Mouse (Mus musculus) heart, embryonic 15.5 days (tissue): Measurements from ENCODE around the gene Pzp. TPM values are rescaled to one million over a fixed set of nuclear protein-coding genes. Genes with fewer than 3 reads are reported as not detected.
A peak's percentile ranks its signal among the peaks of the same experiment; 100 is the strongest.

ENCODE experiments used
- ATAC-seq: fragments of 200-750 bp; cut with Nextera tagmentation; replicated peaks from 2 replicates; pipeline ENCODE4 v1.8.0; 2017; ENCODE audit warnings: low read depth, moderate TSS enrichment; ENCODE audit not compliant: insufficient number of reproducible peaks, insufficient read depth, low FRiP score
- H3K27ac ChIP-seq: fragments of 300-500 bp; sonication (generic); 2 replicates; pipeline ENCODE4 v1.5.1; 2015; ENCODE audit warnings: mild to moderate bottlenecking, inconsistent platforms
- H3K27me3 ChIP-seq: fragments of 300-500 bp; sonication (generic); 2 replicates; pipeline ENCODE4 v1.6.1; 2015; ENCODE audit warnings: inconsistent platforms
- H3K36me3 ChIP-seq: fragments of 300-500 bp; sonication (generic); 2 replicates; pipeline ENCODE4 v1.6.1; 2015; ENCODE audit warnings: mild to moderate bottlenecking, inconsistent platforms
- H3K4me1 ChIP-seq: fragments of 300-500 bp; sonication (generic); replicated peaks from 2 replicates; pipeline ENCODE4 v1.6.1; 2015; ENCODE audit warnings: inconsistent platforms
- H3K4me2 ChIP-seq: fragments of 300-500 bp; sonication (generic); 2 replicates; pipeline ENCODE4 v1.6.1; 2015; ENCODE audit warnings: inconsistent platforms, mild to moderate bottlenecking, moderate library complexity
- H3K4me3 ChIP-seq: fragments of 300-500 bp; sonication (generic); 2 replicates; pipeline ENCODE4 v1.5.1; 2015; ENCODE audit warnings: mild to moderate bottlenecking, inconsistent platforms
- H3K9ac ChIP-seq: fragments of 300-500 bp; sonication (generic); 2 replicates; pipeline ENCODE4 v1.6.1; 2015; ENCODE audit warnings: mild to moderate bottlenecking, inconsistent platforms
- H3K9me3 ChIP-seq: fragments of 300-500 bp; sonication (generic); replicated peaks from 2 replicates; pipeline ENCODE4 v1.6.1; 2016; ENCODE audit warnings: inconsistent platforms
- WGBS: fragments of 180-500 bp; shearing (Covaris S2); methylation state at CpG from one replicate; pipeline ENCODE4 v1.1.7; 2015; ENCODE audit warnings: mixed read lengths; 5-methylcytosine and 5-hydroxymethylcytosine counted together
- polyA plus RNA-seq: library from polyadenylated mRNA; unstranded; fragments of >200 nt; fragmentation: Nextera tagmentation; extraction: Ambion mirVana; gene quantifications from 2 replicates; pipeline ENCODE4 v1.2.1, GENCODE M21; 2015

Pzp gene
- polyA plus RNA-seq, 1 experiment from 2014 or later = 0.28 TPM

GRCm38 (mm10) chr6:128455835-128456605, 70.5 kb downstream of the Pzp start:
- ATAC-seq = no peak
- Histone ChIP-seq H3K36me3 (no peaks in the 10 kb centered on the region), H3K4me2 (no peak overlapping the region), H3K9ac (no peak overlapping the region), H3K27ac (no peak overlapping the region), H3K9me3 (no peaks in the 10 kb centered on the region), H3K27me3 (no peaks in the 10 kb centered on the region), H3K4me3 (no peak overlapping the region), H3K4me1 (no peaks in the 10 kb centered on the region)
- WGBS = 67% methylated on average over 12 of the region's 12 CpGs

- Histone ChIP-seq H3K27me3 (no peaks in the 10 kb centered on the region), H3K4me3 (no peak overlapping the region), H3K4me2 (no peak overlapping the region), H3K36me3 (no peaks in the 10 kb centered on the region), H3K27ac (no peak overlapping the region), H3K9ac (no peak overlapping the region), H3K4me1 (0 out of 2 replicates have a peak, but pooled peaks cover 5% of the 10 kb centered on the region), H3K9me3 (no peaks in the 10 kb centered on the region)
- ATAC-seq = no peak
- WGBS = 95% methylated on average over 5 of the region's 5 CpGs
Measured at GRCm38 (mm10) chr6:128447063-128447462, 79.5 kb downstream of the Pzp start.

- Histone ChIP-seq H3K9me3 (no peaks in the 10 kb centered on the region), H3K4me2 (peak overlapping the region; percentile 53), H3K27me3 (no peaks in the 10 kb centered on the region), H3K27ac (no peak overlapping the region), H3K4me3 (peak overlapping the region; percentile 21), H3K4me1 (0 out of 2 replicates have a peak, but pooled peaks cover 5% of the 10 kb centered on the region), H3K36me3 (no peaks in the 10 kb centered on the region), H3K9ac (no peak overlapping the region)
- peak; percentile 36 for ATAC-seq
- 12% methylated on average over 14 of the region's 14 CpGs for WGBS
Measured at GRCm38 (mm10) chr6:128445761-128446535, 80.6 kb downstream of the Pzp start.

- Histone ChIP-seq H3K27me3 (no peaks in the 10 kb centered on the region), H3K4me1 (peaks cover 29% of the 10 kb centered on the region), H3K9me3 (no peaks in the 10 kb centered on the region), H3K4me3 (no peak overlapping the region), H3K27ac (no peak overlapping the region), H3K9ac (no peak overlapping the region), H3K36me3 (peaks cover 2% of the 10 kb centered on the region; the same call in 1 of the 2 replicates), H3K4me2 (no peak overlapping the region)
- ATAC-seq = no peak
- 90% methylated on average over 2 of the region's 2 CpGs for WGBS
Measured at GRCm38 (mm10) chr6:128440238-128440637, 86.3 kb downstream of the Pzp start.

- no peaks in the 10 kb centered on the region for H3K27me3 ChIP-seq
- H3K27ac ChIP-seq = peak overlapping the region; percentile 67
Measured at GRCm38 (mm10) chr6:128438871-128439341, 87.6 kb downstream of the Pzp start.

GRCm38 (mm10) chr6:128438317-128438870, 88.1 kb downstream of the Pzp start, which contains the start of gene Fkbp4:
Gene Fkbp4 (minus strand): TSS chr6:128438677.
- Histone ChIP-seq H3K4me1 (peaks cover 41% of the 10 kb centered on the region), H3K36me3 (peaks cover 20% of the 10 kb centered on the region), H3K27ac (peak within 1 kb of the TSS; percentile 95), H3K4me2 (peak within 1 kb of the TSS; percentile 85), H3K27me3 (no peaks in the 10 kb centered on the region), H3K9ac (peak within 1 kb of the TSS; percentile 96), H3K4me3 (peak within 1 kb of the TSS; percentile 91), H3K9me3 (no peaks in the 10 kb centered on the region)
- WGBS = under 1% methylated on average over 58 of the region's 67 CpGs
- peak; percentile 93 for ATAC-seq

More at GRCm38 (mm10) chr6:128438871-128439341, 87.6 kb downstream of the Pzp start:
- WGBS = 19% methylated on average over 18 of the region's 18 CpGs
- Histone ChIP-seq H3K4me1 (peaks cover 39% of the 10 kb centered on the region), H3K4me3 (peak overlapping the region; percentile 91), H3K9me3 (no peaks in the 10 kb centered on the region), H3K9ac (peak overlapping the region; percentile 65), H3K4me2 (peak overlapping the region; percentile 85), H3K36me3 (peaks cover 15% of the 10 kb centered on the region)
- ATAC-seq = peak; percentile 3; the same call in 1 of the 2 replicates

- no peaks in the 10 kb centered on the region for H3K27me3 ChIP-seq
- H3K27ac ChIP-seq = peak overlapping the region; percentile 95
- peaks cover 46% of the 10 kb centered on the region for H3K4me1 ChIP-seq
- H3K4me2 ChIP-seq = peak overlapping the region; percentile 85
- WGBS = under 1% methylated on average over 50 of the region's 52 CpGs
- H3K36me3 ChIP-seq = peaks cover 26% of the 10 kb centered on the region
- peak overlapping the region; percentile 91 for H3K4me3 ChIP-seq
- H3K9ac ChIP-seq = peak overlapping the region; percentile 96
- peak; percentile 76 for ATAC-seq
- no peaks in the 10 kb centered on the region for H3K9me3 ChIP-seq
Measured at GRCm38 (mm10) chr6:128437731-128438316, 88.7 kb downstream of the Pzp start.

- Histone ChIP-seq H3K27me3 (no peaks in the 10 kb centered on the region), H3K4me1 (peaks cover 52% of the 10 kb centered on the region), H3K4me2 (peak overlapping the region; percentile 85), H3K36me3 (peaks cover 32% of the 10 kb centered on the region), H3K9ac (peak overlapping the region; percentile 96), H3K27ac (peak overlapping the region; percentile 95), H3K9me3 (no peaks in the 10 kb centered on the region), H3K4me3 (peak overlapping the region; percentile 91)
- no peak for ATAC-seq
- 3% methylated on average over 10 of the region's 10 CpGs for WGBS
Measured at GRCm38 (mm10) chr6:128437288-128437687, 89.2 kb downstream of the Pzp start.

- Histone ChIP-seq H3K9ac (no peak overlapping the region), H3K4me1 (peaks cover 54% of the 10 kb centered on the region), H3K4me3 (peak overlapping the region; percentile 91), H3K4me2 (peak overlapping the region; percentile 85), H3K27me3 (no peaks in the 10 kb centered on the region), H3K9me3 (no peaks in the 10 kb centered on the region), H3K27ac (no peak overlapping the region), H3K36me3 (peaks cover 40% of the 10 kb centered on the region)
- 81% methylated on average over 8 of the region's 8 CpGs for WGBS
- no peak for ATAC-seq
Measured at GRCm38 (mm10) chr6:128436356-128437005, 90.0 kb downstream of the Pzp start.

- peak overlapping the region; percentile 79 for H3K27ac ChIP-seq
- H3K9ac ChIP-seq = no peak overlapping the region
- WGBS = 15% methylated on average over 5 of the region's 5 CpGs
- no peaks in the 10 kb centered on the region for H3K27me3 ChIP-seq
- peaks cover 54% of the 10 kb centered on the region for H3K4me1 ChIP-seq
- no peaks in the 10 kb centered on the region for H3K9me3 ChIP-seq
- H3K4me2 ChIP-seq = 0 out of 2 replicates have a peak overlapping the region, but pooled peaks have one; percentile 9
- ATAC-seq = no peak; the same call in 1 of the 2 replicates
- peaks cover 48% of the 10 kb centered on the region for H3K36me3 ChIP-seq
- H3K4me3 ChIP-seq = no peak overlapping the region
Measured at GRCm38 (mm10) chr6:128435474-128435873, 91.0 kb downstream of the Pzp start.
